In genomic region chr9:64941650-64942049, GRCm38 (mm10) we compare ENCODE assay signal across 25 mouse cellular contexts. TPM values are rescaled to one million over a fixed set of nuclear protein-coding genes. Genes with fewer than 3 reads are reported as not detected.
DNase-seq lines count a peak whose midpoint lies in the region; ATAC-seq and TF ChIP-seq lines count a peak whose summit lies in the region.
"Had no signal": no experiment of that assay in that cellular context is flagged by ENCODE, and none has a peak within 500 bp of the region (broad histone marks: within the 10 kb centered on the region; RNA-seq: fewer than 3 reads in every experiment).

No protein-coding gene starts in this region.

- ATAC-seq in heart, embryonic 13.5 days (ENCODE audit: extremely low read depth, insufficient number of reproducible peaks, low FRiP score, low TSS enrichment), result no peak
- ATAC-seq in lung, embryonic 15.5 days (ENCODE audit: borderline replicate concordance, extremely low read depth, low FRiP score, low TSS enrichment), result no peak
- ATAC-seq in limb, embryonic 14.5 days (ENCODE audit: low FRiP score, low read depth), result no peak
- ATAC-seq in stomach, embryonic 16.5 days (ENCODE audit: insufficient read depth, low FRiP score), result no peak
- ATAC-seq: forebrain, embryonic 15.5 days had no signal

- 71% methylated on average over 4 of the region's 4 CpGs for WGBS in heart, embryonic 13.5 days
- WGBS in lung, embryonic 15.5 days, result 63% methylated on average over 4 of the region's 4 CpGs
- 78% methylated on average over 4 of the region's 4 CpGs for WGBS in limb, embryonic 14.5 days
- WGBS in stomach, embryonic 16.5 days, result 69% methylated on average over 4 of the region's 4 CpGs

- H3K9me3 ChIP-seq in heart, embryonic 13.5 days, result no peaks in the 10 kb centered on the region
- H3K9me3 ChIP-seq in lung, embryonic 15.5 days, result no peaks in the 10 kb centered on the region
- no peaks in the 10 kb centered on the region for H3K9me3 ChIP-seq in limb, embryonic 14.5 days (ENCODE audit: control insufficient read depth, low read length)
- H3K9me3 ChIP-seq in stomach, embryonic 16.5 days (replicated peaks; ENCODE audit: control insufficient read depth, low read length), result no peaks in the 10 kb centered on the region
- H3K9me3 ChIP-seq: embryonic facial prominence, embryonic 12.5 days; embryonic facial prominence, embryonic 15.5 days; forebrain, embryonic 12.5 days; forebrain, embryonic 15.5 days; G1E; hindbrain, embryonic 12.5 days; hindbrain, embryonic 15.5 days had no signal

- no peak for DNase-seq in heart, adult 8-10 months (ENCODE audit: low spot score)
- DNase-seq in lung, postnatal 4 days, result no peak
- DNase-seq in limb, embryonic 14.5 days (ENCODE audit: low spot score), result no peak
- no peak for DNase-seq in gastrocnemius, postnatal 25 days
- DNase-seq: adrenal gland, adult 2 months; adrenal gland, postnatal 14 days; B cell, adult 2 months; cerebellum, adult 11 months; cerebellum, adult 2 months; cerebellum, adult 9-11 months; cerebellum, postnatal 25 days; gastrocnemius, postnatal 36 days had no signal

- H3K4me2 ChIP-seq in heart, embryonic 13.5 days, result no peak overlapping the region
- H3K4me2 ChIP-seq in lung, embryonic 15.5 days, result no peak overlapping the region
- H3K4me2 ChIP-seq in limb, embryonic 14.5 days (replicated peaks; ENCODE audit: low read depth, low read length, severe bottlenecking), result no peak overlapping the region
- no peak overlapping the region for H3K4me2 ChIP-seq in stomach, embryonic 16.5 days (ENCODE audit: low read depth, low read length)
- H3K4me2 ChIP-seq: embryonic facial prominence, embryonic 12.5 days; embryonic facial prominence, embryonic 15.5 days; forebrain, embryonic 12.5 days; forebrain, embryonic 15.5 days; hindbrain, embryonic 12.5 days; hindbrain, embryonic 15.5 days had no signal

- H3K9ac ChIP-seq in heart, embryonic 13.5 days, result no peak overlapping the region
- H3K9ac ChIP-seq in lung, embryonic 15.5 days, result no peak overlapping the region
- no peak overlapping the region for H3K9ac ChIP-seq in limb, embryonic 14.5 days (ENCODE audit: low read depth, low read length, severe bottlenecking)
- H3K9ac ChIP-seq in stomach, embryonic 16.5 days (ENCODE audit: low read length), result no peak overlapping the region
- H3K9ac ChIP-seq: embryonic facial prominence, embryonic 12.5 days; embryonic facial prominence, embryonic 15.5 days; forebrain, embryonic 12.5 days; forebrain, embryonic 15.5 days; hindbrain, embryonic 12.5 days; hindbrain, embryonic 15.5 days had no signal

- H3K27me3 ChIP-seq in heart, embryonic 13.5 days (replicated peaks), result peaks cover 32% of the 10 kb centered on the region
- no peaks in the 10 kb centered on the region for H3K27me3 ChIP-seq in lung, embryonic 15.5 days
- no peaks in the 10 kb centered on the region for H3K27me3 ChIP-seq in limb, embryonic 14.5 days (ENCODE audit: control insufficient read depth, insufficient read depth, low read length)
- H3K27me3 ChIP-seq in stomach, embryonic 16.5 days (ENCODE audit: control insufficient read depth, insufficient read depth, low read length), result 0 out of 2 replicates have a peak, but pooled peaks cover 5% of the 10 kb centered on the region
- H3K27me3 ChIP-seq: embryonic facial prominence, embryonic 15.5 days; forebrain, embryonic 15.5 days; hindbrain, embryonic 15.5 days had no signal

- H3K36me3 ChIP-seq in heart, embryonic 13.5 days, result no peaks in the 10 kb centered on the region
- no peaks in the 10 kb centered on the region for H3K36me3 ChIP-seq in lung, embryonic 15.5 days
- H3K36me3 ChIP-seq in limb, embryonic 14.5 days (ENCODE audit: control insufficient read depth, insufficient read depth, low read length), result no peaks in the 10 kb centered on the region
- H3K36me3 ChIP-seq in stomach, embryonic 16.5 days (ENCODE audit: control insufficient read depth, insufficient read depth, low read length), result no peaks in the 10 kb centered on the region
- H3K36me3 ChIP-seq: embryonic facial prominence, embryonic 12.5 days; embryonic facial prominence, embryonic 15.5 days; forebrain, embryonic 12.5 days; forebrain, embryonic 15.5 days; G1E; hindbrain, embryonic 12.5 days; hindbrain, embryonic 15.5 days had no signal

- no peak overlapping the region for H3K4me3 ChIP-seq in heart, embryonic 13.5 days
- H3K4me3 ChIP-seq in lung, embryonic 15.5 days, result no peak overlapping the region
- no peak overlapping the region for H3K4me3 ChIP-seq in limb, embryonic 14.5 days (replicated peaks; ENCODE audit: low read length)
- H3K4me3 ChIP-seq in stomach, embryonic 16.5 days (replicated peaks; ENCODE audit: low read length), result no peak overlapping the region
- H3K4me3 ChIP-seq: embryonic facial prominence, embryonic 12.5 days; embryonic facial prominence, embryonic 15.5 days; forebrain, embryonic 12.5 days; forebrain, embryonic 15.5 days; hindbrain, embryonic 12.5 days; hindbrain, embryonic 15.5 days had no signal

- no peak for TF ChIP-seq POLR2A in limb, embryonic 14.5 days (IDR thresholded peaks at IDR 0.05; ENCODE audit: borderline replicate concordance, extremely low read depth, insufficient read depth, insufficient read length)

- peaks cover 40% of the 10 kb centered on the region for H3K4me1 ChIP-seq in heart, embryonic 13.5 days
- peaks cover 27% of the 10 kb centered on the region for H3K4me1 ChIP-seq in lung, embryonic 15.5 days
- H3K4me1 ChIP-seq in limb, embryonic 14.5 days (ENCODE audit: control insufficient read depth, insufficient read depth, low read length), result peaks cover 18% of the 10 kb centered on the region
- H3K4me1 ChIP-seq in stomach, embryonic 16.5 days (ENCODE audit: control insufficient read depth, insufficient read depth, low read length), result 0 out of 2 replicates have a peak, but pooled peaks cover 3% of the 10 kb centered on the region
- H3K4me1 ChIP-seq: embryonic facial prominence, embryonic 12.5 days; embryonic facial prominence, embryonic 15.5 days; forebrain, embryonic 12.5 days; forebrain, embryonic 15.5 days; hindbrain, embryonic 12.5 days; hindbrain, embryonic 15.5 days had no signal

- peak overlapping the region; percentile 63 for H3K27ac ChIP-seq in heart, embryonic 13.5 days (replicated peaks)
- H3K27ac ChIP-seq in lung, embryonic 15.5 days, result peak overlapping the region; percentile 68
- 0 out of 2 replicates have a peak overlapping the region, but pooled peaks have one; percentile 40 for H3K27ac ChIP-seq in limb, embryonic 14.5 days (replicated peaks; ENCODE audit: low read depth, low read length)
- H3K27ac ChIP-seq in stomach, embryonic 16.5 days (ENCODE audit: low read length), result peak overlapping the region; percentile 61
- H3K27ac ChIP-seq: embryonic facial prominence, embryonic 12.5 days; embryonic facial prominence, embryonic 15.5 days; forebrain, embryonic 12.5 days; forebrain, embryonic 15.5 days; hindbrain, embryonic 12.5 days; hindbrain, embryonic 15.5 days had no signal

RNA-seq across cellular contexts. Expression of gene Slc24a1, which starts 9.8 kb away (rescaled TPM):
- 0.04 and 0.05 TPM in 2 replicates for polyA plus RNA-seq in heart, embryonic 13.5 days (2015; fragmentation: Nextera tagmentation; extraction: Ambion mirVana)
- under 1 TPM; 0.09 to 0.20 (median 0.14) TPM for total RNA-seq in heart, adult 8-10 months (2022)
- 0.06 and 0.07 TPM in 2 replicates for polyA plus RNA-seq in lung, embryonic 15.5 days (2015; fragmentation: Nextera tagmentation; extraction: Ambion mirVana)
- polyA plus RNA-seq in limb, embryonic 14.5 days (2012; rRNA removed), result 0.06 and 0.08 TPM in 2 replicates
- 0.03 TPM in 1 of 2 replicates, not detected in the other for polyA plus RNA-seq in limb, embryonic 14.5 days (2014; fragmentation: Nextera tagmentation; extraction: Ambion mirVana)
- polyA plus RNA-seq in stomach, embryonic 16.5 days (2015; fragmentation: Nextera tagmentation; extraction: Ambion mirVana), result 0.06 and 0.11 TPM in 2 replicates
- total RNA-seq in gastrocnemius, postnatal 25 days (2021), result not detected
- total RNA-seq: adrenal gland, adult 2 months; gastrocnemius, adult 8-10 months; granulocyte monocyte progenitor cell, adult 5-6 weeks; hematopoietic stem cell, adult 5-6 weeks had no signal
- polyA plus RNA-seq: adrenal gland, adult 2 months; G1E had no signal

RNA-seq across cellular contexts. Expression of gene Ints14, which starts 19.1 kb away (rescaled TPM):
- 40.1 and 40.7 TPM in 2 replicates for polyA plus RNA-seq in heart, embryonic 13.5 days (2015; fragmentation: Nextera tagmentation; extraction: Ambion mirVana)
- 10 to 100 TPM; 12.8 to 17.2 (median 14.2) TPM for total RNA-seq in heart, adult 8-10 months (2022)
- 53.8 and 57.0 TPM in 2 replicates for polyA plus RNA-seq in lung, embryonic 15.5 days (2015; fragmentation: Nextera tagmentation; extraction: Ambion mirVana)
- polyA plus RNA-seq in limb, embryonic 14.5 days (2012; rRNA removed), result 37.0 and 38.1 TPM in 2 replicates
- polyA plus RNA-seq in limb, embryonic 14.5 days (2014; fragmentation: Nextera tagmentation; extraction: Ambion mirVana), result 50.4 and 50.5 TPM in 2 replicates
- polyA plus RNA-seq in stomach, embryonic 16.5 days (2015; fragmentation: Nextera tagmentation; extraction: Ambion mirVana), result 46.2 and 46.5 TPM in 2 replicates
- total RNA-seq in gastrocnemius, postnatal 25 days (2021), result 10 to 100 TPM; 15.3 to 17.8 TPM
